Mouse (Mus musculus) cerebellum, adult 2 months (tissue): ENCODE results near the gene Akt1.

Experiments used
- CTCF ChIP-seq: fragments of 200-500 bp; IDR thresholded peaks from 2 replicates; pipeline ENCODE4 v1.5.1; 2011; ENCODE audit warnings: low read depth, mild to moderate bottlenecking, control low read depth, low read length, moderate library complexity, borderline replicate concordance; ENCODE audit not compliant: insufficient read depth
- POLR2A ChIP-seq: fragments of 200-500 bp; IDR thresholded peaks from 2 replicates; pipeline ENCODE4 v1.6.1; 2011; ENCODE audit warnings: low read length, control low read depth, borderline replicate concordance; ENCODE audit not compliant: insufficient read depth

GRCm38 (mm10) chr12:112630029-112630428 lies 44.7 kb downstream of the Akt1 start:
- TF ChIP-seq CTCF (no peak), POLR2A (no peak)
